Comparison of ENCODE assay signal across 16 mouse cellular contexts in genomic region chr4:106705096-106705665, GRCm38 (mm10). TPM values are rescaled to one million over a fixed set of nuclear protein-coding genes. Genes with fewer than 3 reads are reported as not detected.
DNase-seq lines count a peak whose midpoint lies in the region; ATAC-seq and TF ChIP-seq lines count a peak whose summit lies in the region.
"Had no signal": no experiment of that assay in that cellular context is flagged by ENCODE, and none has a peak within 500 bp of the region (broad histone marks: within the 10 kb centered on the region; RNA-seq: fewer than 3 reads in every experiment).

No protein-coding gene starts in this region.

- H3K9ac ChIP-seq in forebrain, embryonic 16.5 days (replicated peaks; ENCODE audit: low read depth, low read length) = no peak overlapping the region
- H3K9ac ChIP-seq in midbrain, embryonic 14.5 days (replicated peaks; ENCODE audit: low read length) = 0 out of 2 replicates have a peak overlapping the region, but pooled peaks have one; percentile 7
- H3K9ac ChIP-seq: lung, embryonic 14.5 days had no signal

- H3K4me1 ChIP-seq in cortical plate, adult 2 months (ENCODE audit: control insufficient read depth, insufficient read depth, low read length) = peaks cover 15% of the 10 kb centered on the region
- H3K4me1 ChIP-seq in forebrain, embryonic 16.5 days (replicated peaks; ENCODE audit: control insufficient read depth, insufficient read depth, low read length) = peaks cover 27% of the 10 kb centered on the region
- peaks cover 21% of the 10 kb centered on the region for H3K4me1 ChIP-seq in midbrain, embryonic 14.5 days (ENCODE audit: control insufficient read depth, insufficient read depth, low read length)

- no peak for TF ChIP-seq CTCF in left cerebral cortex, adult 2 months (IDR thresholded peaks at IDR 0.05)
- TF ChIP-seq CTCF in cortical plate, adult 2 months (IDR thresholded peaks at IDR 0.05; ENCODE audit: extremely low read depth, insufficient read depth, low read length) = no peak

- DNase-seq in left cerebral cortex, adult 2 months (ENCODE audit: extremely low spot score in 1 of 2, low spot score in 2 of 2) = no peak
- DNase-seq in left cerebral cortex, postnatal 14 days (ENCODE audit: low spot score in 2 of 2) = no peak
- peak; percentile 48 for DNase-seq in midbrain, embryonic 14.5 days
- no peak for DNase-seq in adrenal gland, adult 2 months
- no peak for DNase-seq in spleen, postnatal 36 days (ENCODE audit: low spot score in 2 of 2)
- DNase-seq: gastrocnemius, postnatal 14 days; heart, postnatal 14 days; lung, embryonic 14.5 days; thymus, adult 18-20 months had no signal

- H3K9me3 ChIP-seq in forebrain, embryonic 16.5 days (ENCODE audit: control insufficient read depth, low read length) = no peaks in the 10 kb centered on the region
- H3K9me3 ChIP-seq in midbrain, embryonic 14.5 days (ENCODE audit: control insufficient read depth, low read length) = no peaks in the 10 kb centered on the region

- intact Hi-C loops in left cerebral cortex, adult 2 months (cut with DNase I) = loop anchor here (10.0 kb wide), 1 partner anchor 230 kb away; no protein-coding TSS in a partner anchor
- intact Hi-C loops in left cerebral cortex, postnatal 14 days (cut with DNase I) = no loop called here

- TF ChIP-seq POLR2A in cortical plate, adult 2 months (IDR thresholded peaks at IDR 0.05; ENCODE audit: extremely low read depth, insufficient read depth, low read length) = no peak

- 25% methylated on average over 8 of the region's 8 CpGs for WGBS in forebrain, embryonic 16.5 days
- WGBS in midbrain, embryonic 14.5 days = 28% methylated on average over 8 of the region's 8 CpGs

- ATAC-seq in forebrain, embryonic 16.5 days = no peak
- no peak for ATAC-seq in midbrain, embryonic 14.5 days (ENCODE audit: low FRiP score, low TSS enrichment)
- no peak for ATAC-seq in inflammation-experienced regulatory T-cells, adult 6 months

- H3K36me3 ChIP-seq in forebrain, embryonic 16.5 days (ENCODE audit: control insufficient read depth, insufficient read depth) = no peaks in the 10 kb centered on the region
- H3K36me3 ChIP-seq in midbrain, embryonic 14.5 days (ENCODE audit: control insufficient read depth, insufficient read depth, low read length) = no peaks in the 10 kb centered on the region

- H3K27ac ChIP-seq in left cerebral cortex, adult 2 months = peak overlapping the region; percentile 81
- peak overlapping the region; percentile 4; the same call in 1 of the 2 replicates for H3K27ac ChIP-seq in cortical plate, adult 2 months (ENCODE audit: insufficient read depth, low read length)
- peak overlapping the region; percentile 74 for H3K27ac ChIP-seq in forebrain, embryonic 16.5 days (ENCODE audit: low read length)
- peak overlapping the region; percentile 72 for H3K27ac ChIP-seq in midbrain, embryonic 14.5 days (replicated peaks; ENCODE audit: low read depth, low read length)
- H3K27ac ChIP-seq: kidney, postnatal 0 days had no signal

- no peak overlapping the region for H3K4me2 ChIP-seq in forebrain, embryonic 16.5 days (ENCODE audit: low read length)
- no peak overlapping the region for H3K4me2 ChIP-seq in midbrain, embryonic 14.5 days (ENCODE audit: low read length)
- H3K4me2 ChIP-seq: lung, embryonic 14.5 days had no signal

- H3K4me3 ChIP-seq in left cerebral cortex, adult 2 months = no peak overlapping the region
- no peak overlapping the region for H3K4me3 ChIP-seq in cortical plate, adult 2 months (ENCODE audit: insufficient read depth, low read length)
- H3K4me3 ChIP-seq in forebrain, embryonic 16.5 days (replicated peaks; ENCODE audit: low read length) = no peak overlapping the region
- no peak overlapping the region for H3K4me3 ChIP-seq in midbrain, embryonic 14.5 days (replicated peaks; ENCODE audit: low read depth, low read length)
- H3K4me3 ChIP-seq: myocyte had no signal

- no peaks in the 10 kb centered on the region for H3K27me3 ChIP-seq in forebrain, embryonic 16.5 days (replicated peaks; ENCODE audit: control insufficient read depth, insufficient read depth, low read length)
- no peaks in the 10 kb centered on the region; the same call in 1 of the 2 replicates for H3K27me3 ChIP-seq in midbrain, embryonic 14.5 days (ENCODE audit: control insufficient read depth, insufficient read depth, low read length)

RNA-seq across cellular contexts. Expression of gene Mroh7, which starts 25.5 kb away (rescaled TPM):
- total RNA-seq in left cerebral cortex, adult 2 months (2021) = 1 to 10 TPM; 3.1 to 4.6 TPM
- 1 to 10 TPM; 2.1 to 2.2 TPM for total RNA-seq in left cerebral cortex, postnatal 14 days (2021)
- polyA plus RNA-seq in cortical plate, adult 2 months (2012; rRNA removed) = 9.5 and 9.7 TPM in 2 replicates
- 0.29 and 0.38 TPM in 2 replicates for polyA plus RNA-seq in forebrain, embryonic 16.5 days (2015; fragmentation: Nextera tagmentation; extraction: Ambion mirVana)
- 0.26 and 0.43 TPM in 2 replicates for polyA plus RNA-seq in midbrain, embryonic 14.5 days (2014; fragmentation: Nextera tagmentation; extraction: Ambion mirVana)
- not detected for polyA plus RNA-seq in inflammation-experienced regulatory T-cells, adult 6 months (2017; shearing (Covaris generic))
- total RNA-seq in adrenal gland, adult 2 months (2021) = 1 to 10 TPM in 1 of 2 experiments, under 1 TPM in 1; 0.83 to 1.4 TPM
- polyA plus RNA-seq in adrenal gland, adult 2 months (2012; rRNA removed) = 3.1 and 5.1 TPM in 2 replicates
- total RNA-seq: CH12.LX had no signal
- polyA plus RNA-seq: myocyte had no signal

RNA-seq across cellular contexts. Expression of gene Ttc4, which starts 26.4 kb away (rescaled TPM):
- 10 to 100 TPM; 44.8 to 47.7 TPM for total RNA-seq in left cerebral cortex, adult 2 months (2021)
- total RNA-seq in left cerebral cortex, postnatal 14 days (2021) = 10 to 100 TPM; 41.2 to 43.7 TPM
- polyA plus RNA-seq in cortical plate, adult 2 months (2012; rRNA removed) = 112 and 118 TPM in 2 replicates
- polyA plus RNA-seq in forebrain, embryonic 16.5 days (2015; fragmentation: Nextera tagmentation; extraction: Ambion mirVana) = 133 and 152 TPM in 2 replicates
- polyA plus RNA-seq in midbrain, embryonic 14.5 days (2014; fragmentation: Nextera tagmentation; extraction: Ambion mirVana) = 104 and 121 TPM in 2 replicates
- 10 to 100 TPM; 40.1 to 63.1 (median 60.4) TPM for polyA plus RNA-seq in inflammation-experienced regulatory T-cells, adult 6 months (2017; shearing (Covaris generic))
- total RNA-seq in adrenal gland, adult 2 months (2021) = 10 to 100 TPM; 21.2 to 27.5 TPM
- 28.3 and 28.6 TPM in 2 replicates for polyA plus RNA-seq in adrenal gland, adult 2 months (2012; rRNA removed)

RNA-seq across cellular contexts. Expression of gene Fam151a, which starts 28.5 kb away (rescaled TPM):
- total RNA-seq in left cerebral cortex, adult 2 months (2021) = not detected
- not detected for total RNA-seq in left cerebral cortex, postnatal 14 days (2021)
- polyA plus RNA-seq in cortical plate, adult 2 months (2012; rRNA removed) = 0.06 TPM in 1 of 2 replicates, not detected in the other
- polyA plus RNA-seq in forebrain, embryonic 16.5 days (2015; fragmentation: Nextera tagmentation; extraction: Ambion mirVana) = not detected in 2 replicates
- polyA plus RNA-seq in midbrain, embryonic 14.5 days (2014; fragmentation: Nextera tagmentation; extraction: Ambion mirVana) = not detected in 2 replicates
- not detected for polyA plus RNA-seq in inflammation-experienced regulatory T-cells, adult 6 months (2017; shearing (Covaris generic))
- under 1 TPM; 0.23 to 0.45 TPM for total RNA-seq in adrenal gland, adult 2 months (2021)
- polyA plus RNA-seq in adrenal gland, adult 2 months (2012; rRNA removed) = 0.18 TPM in 1 of 2 replicates, not detected in the other
- total RNA-seq: gastrocnemius, postnatal 14 days; left cerebral cortex, postnatal 36 days had no signal
- polyA plus RNA-seq: myocyte had no signal

RNA-seq across cellular contexts. Expression of gene Pars2, which starts 54.3 kb away (rescaled TPM):
- total RNA-seq in left cerebral cortex, adult 2 months (2021) = 1 to 10 TPM; 6.1 to 6.3 TPM
- 1 to 10 TPM; 6.3 to 6.5 TPM for total RNA-seq in left cerebral cortex, postnatal 14 days (2021)
- polyA plus RNA-seq in cortical plate, adult 2 months (2012; rRNA removed) = 10.4 and 10.7 TPM in 2 replicates
- polyA plus RNA-seq in forebrain, embryonic 16.5 days (2015; fragmentation: Nextera tagmentation; extraction: Ambion mirVana) = 12.6 and 12.8 TPM in 2 replicates
- 7.8 and 8.8 TPM in 2 replicates for polyA plus RNA-seq in midbrain, embryonic 14.5 days (2014; fragmentation: Nextera tagmentation; extraction: Ambion mirVana)
- polyA plus RNA-seq in inflammation-experienced regulatory T-cells, adult 6 months (2017; shearing (Covaris generic)) = 10 to 100 TPM in 2 of 3 experiments, 1 to 10 TPM in 1; 9.6 to 12.1 (median 10.0) TPM
- total RNA-seq in adrenal gland, adult 2 months (2021) = 1 to 10 TPM; 3.6 to 8.9 TPM
- 5.2 and 10.3 TPM in 2 replicates for polyA plus RNA-seq in adrenal gland, adult 2 months (2012; rRNA removed)

Comparison
In these comparisons a context has a peak if more than half of its experiments do, and no peak if none do; other contexts are left out.
1. H3K27ac ChIP-seq: peak in every context shown above with its lines; median percentile 81 in left cerebral cortex, adult 2 months; 74 in forebrain, embryonic 16.5 days; 72 in midbrain, embryonic 14.5 days; 4 in cortical plate, adult 2 months.